Mouse (Mus musculus) ES-Bruce4 (cell line): Measurements from ENCODE around the gene Nnmt.

Experiments used
- CTCF ChIP-seq: IDR thresholded peaks from one replicate; pipeline ENCODE4 v1.8.1; 2011; ENCODE audit warnings: low read depth, low read length
- EP300 ChIP-seq: IDR thresholded peaks from 2 replicates; pipeline ENCODE4 v1.6.1; 2011; ENCODE audit warnings: low read depth, low read length; ENCODE audit not compliant: insufficient read depth

DNA sequence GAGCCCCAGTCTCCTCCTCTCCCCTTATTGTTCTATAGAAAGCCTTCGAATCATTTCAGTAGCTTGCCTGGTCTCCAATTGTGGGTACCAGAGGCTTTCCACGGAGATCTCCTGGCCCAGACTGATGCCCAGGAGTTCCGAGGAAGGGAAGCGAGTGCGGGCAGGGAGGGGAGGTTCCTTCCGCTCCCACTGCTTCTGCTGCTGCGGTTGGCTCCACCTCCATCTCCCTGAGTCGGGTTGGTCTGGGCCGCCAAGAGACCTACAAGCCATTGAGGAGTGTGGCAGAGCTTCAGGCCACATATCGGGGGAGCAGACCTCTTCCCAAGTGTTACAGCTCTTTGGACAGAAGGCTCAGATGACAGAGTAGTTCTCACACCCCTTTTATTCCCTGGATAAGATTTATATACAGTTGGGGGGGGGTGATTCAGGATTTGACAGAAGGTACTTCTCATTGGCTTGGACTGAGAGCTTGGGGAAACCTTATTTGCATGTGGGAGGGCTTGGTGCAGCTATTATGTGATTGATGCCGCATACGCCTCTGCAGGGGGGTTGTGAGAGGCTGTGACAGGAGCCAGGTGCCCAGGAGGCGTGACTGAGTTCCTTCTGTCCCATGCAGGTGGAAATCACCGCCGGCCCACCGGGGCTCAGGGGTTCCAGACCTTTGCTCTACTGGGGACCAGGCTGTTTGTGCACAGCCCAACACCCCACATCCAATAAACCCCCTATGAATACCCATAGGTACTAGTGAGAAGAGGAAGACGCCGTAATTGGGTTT is 30.8 kb upstream of the Nnmt start:
- TF ChIP-seq EP300 (no peak), CTCF (no peak)
